Mouse (Mus musculus): ENCODE measurements around the gene Epb41. TPM values are rescaled to one million over a fixed set of nuclear protein-coding genes. Genes with fewer than 3 reads are reported as not detected.

Gene Epb41
- total RNA-seq, 2 experiments from 2014 or later, result 144 to 148 TPM

GRCm38 (mm10) chr4:132025264-132025663 is 49.9 kb downstream of the Epb41 start:
- DNase-seq, result no peak
- intact Hi-C loops (cut with DNase I), result no loop called here

DNA sequence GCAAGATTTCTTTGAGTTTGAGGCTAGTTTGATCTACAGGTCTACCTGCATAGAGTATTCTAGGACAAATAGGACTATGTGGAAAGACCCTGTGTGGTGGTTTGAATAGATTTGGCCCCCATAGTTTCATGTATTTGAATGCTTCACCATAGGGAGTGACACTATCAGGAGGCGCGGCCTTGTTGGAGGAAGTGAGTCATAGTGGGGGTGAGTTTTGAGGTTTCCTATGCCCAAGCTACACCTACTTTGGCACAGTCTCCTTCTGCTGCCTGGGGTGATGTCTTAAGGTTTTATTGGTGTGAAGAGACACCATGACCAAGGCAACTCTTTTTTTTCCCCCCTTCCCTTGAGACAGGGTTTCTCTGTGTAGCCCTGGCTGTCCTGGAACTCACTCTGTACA is 51.3 kb downstream of the Epb41 start:
- no peak for DNase-seq
- intact Hi-C loops (cut with DNase I), result no loop called here

- intact Hi-C loops (cut with DNase I), result no loop called here
- no peak for DNase-seq
Measured at GRCm38 (mm10) chr4:132022639-132023038, 52.5 kb downstream of the Epb41 start.

GRCm38 (mm10) chr4:132021883-132022282 is 53.2 kb downstream of the Epb41 start:
- no peak for DNase-seq
- intact Hi-C loops (cut with DNase I), result no loop called here

DNA sequence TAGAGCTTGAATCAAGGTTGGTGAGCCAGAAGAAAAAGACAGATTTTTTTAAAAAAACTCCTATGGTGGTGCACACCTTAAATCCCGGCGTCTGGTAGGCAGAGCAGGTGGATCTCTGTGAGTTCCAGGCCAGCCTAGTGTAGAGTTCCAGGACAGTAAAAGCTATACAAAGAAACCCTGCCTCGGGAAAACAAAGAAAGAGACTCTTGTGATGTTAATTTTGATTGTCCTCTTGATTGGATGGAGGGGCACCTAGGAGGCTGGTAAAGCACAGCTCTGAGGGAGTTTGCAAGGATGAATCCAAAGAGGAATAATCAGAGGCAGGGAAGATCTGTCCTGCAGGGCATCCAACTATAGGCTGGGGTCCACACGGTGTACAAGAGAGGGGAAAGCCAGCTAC is 56.6 kb downstream of the Epb41 start:
- DNase-seq, result no peak
- intact Hi-C loops (cut with DNase I), result loop anchor here (2.0 kb wide), 1 partner anchor 16 kb away; no protein-coding TSS in a partner anchor

GRCm38 (mm10) chr4:132015374-132015773 is 59.7 kb downstream of the Epb41 start:
- intact Hi-C loops (cut with DNase I), result no loop called here
- DNase-seq, result no peak

DNA sequence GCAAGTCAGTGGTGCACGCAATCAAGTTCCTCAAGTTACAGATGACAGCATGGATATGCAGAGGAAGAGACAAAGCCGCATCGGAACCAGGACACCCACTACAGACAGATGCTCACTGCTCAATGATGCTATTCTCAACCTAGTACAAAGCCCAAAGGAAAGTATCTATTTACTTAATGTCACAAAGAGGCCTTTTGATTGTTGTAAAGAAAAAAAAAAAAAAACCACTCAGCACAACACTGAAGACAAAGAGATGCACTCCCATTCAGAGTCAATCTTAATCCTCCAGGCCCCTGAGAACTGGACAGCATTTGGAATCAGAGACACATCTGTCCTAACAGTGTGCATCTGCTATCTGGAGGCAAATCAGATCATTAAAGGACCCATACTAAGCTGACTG is 63.5 kb downstream of the Epb41 start:
- DNase-seq, result no peak
- intact Hi-C loops (cut with DNase I), result no loop called here

DNA sequence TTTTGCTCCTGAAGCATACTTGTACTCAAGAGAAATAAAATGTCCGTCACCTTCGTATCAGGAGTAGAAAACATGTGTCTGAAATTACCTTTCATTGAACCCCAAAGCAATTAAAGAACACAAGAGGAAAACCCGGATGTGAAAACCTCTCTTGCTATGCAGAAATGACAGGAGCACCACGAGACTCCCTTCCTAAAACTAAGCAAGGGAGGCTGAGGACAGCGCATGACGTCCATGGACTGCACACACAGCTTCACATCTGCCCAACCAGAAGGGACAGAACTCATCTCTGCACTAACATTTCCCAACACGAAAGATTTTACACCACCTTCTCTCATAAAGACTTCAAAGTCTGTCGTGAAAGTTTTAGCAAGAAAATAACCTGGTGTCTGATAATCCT is 64.7 kb downstream of the Epb41 start:
- DNase-seq, result no peak
- intact Hi-C loops (cut with DNase I), result no loop called here

DNA sequence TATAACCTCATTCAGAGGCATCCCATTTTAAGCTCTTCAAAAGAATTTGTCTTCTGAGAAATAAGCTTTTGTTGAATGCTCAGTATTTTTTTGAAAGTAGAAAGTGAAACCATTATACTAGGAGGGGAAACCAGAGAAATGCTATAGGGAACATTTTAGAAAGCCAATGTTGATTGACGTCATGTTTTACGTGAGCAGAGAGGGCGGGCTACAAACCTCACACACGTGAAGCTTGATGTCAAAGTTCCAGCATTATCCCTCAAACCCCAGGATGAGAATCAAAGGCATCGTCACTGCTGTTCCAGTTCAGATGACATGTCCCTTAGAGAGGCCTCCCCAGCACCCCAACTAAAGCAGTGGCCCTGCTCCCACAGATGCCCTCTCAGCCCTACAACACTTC is 66.9 kb downstream of the Epb41 start:
- DNase-seq, result no peak
- intact Hi-C loops (cut with DNase I), result no loop called here

DNA sequence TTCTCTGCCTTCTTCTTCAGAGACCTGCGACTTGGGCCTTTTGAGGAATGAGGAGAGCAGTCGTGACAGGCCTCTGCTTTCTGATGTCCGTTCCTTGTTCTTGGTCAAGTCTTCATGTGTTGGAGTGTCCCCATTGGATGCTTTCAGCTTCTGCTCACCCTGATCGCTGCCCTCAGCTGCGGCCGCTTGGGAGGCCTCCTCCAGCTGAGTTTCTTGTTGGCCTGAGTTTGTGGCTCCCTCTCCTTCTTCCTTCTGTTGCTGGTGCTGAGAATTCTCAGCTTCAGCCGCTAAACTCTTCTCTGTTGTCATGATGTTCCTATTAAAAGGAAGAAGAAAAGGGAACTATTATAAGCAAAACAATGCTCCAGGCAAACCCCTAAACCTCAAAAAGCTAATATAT is 68.0 kb downstream of the Epb41 start:
- DNase-seq, result no peak
- intact Hi-C loops (cut with DNase I), result no loop called here

GRCm38 (mm10) chr4:131998641-131999040 is 76.5 kb downstream of the Epb41 start:
- intact Hi-C loops (cut with DNase I), result no loop called here
- DNase-seq, result no peak

DNA sequence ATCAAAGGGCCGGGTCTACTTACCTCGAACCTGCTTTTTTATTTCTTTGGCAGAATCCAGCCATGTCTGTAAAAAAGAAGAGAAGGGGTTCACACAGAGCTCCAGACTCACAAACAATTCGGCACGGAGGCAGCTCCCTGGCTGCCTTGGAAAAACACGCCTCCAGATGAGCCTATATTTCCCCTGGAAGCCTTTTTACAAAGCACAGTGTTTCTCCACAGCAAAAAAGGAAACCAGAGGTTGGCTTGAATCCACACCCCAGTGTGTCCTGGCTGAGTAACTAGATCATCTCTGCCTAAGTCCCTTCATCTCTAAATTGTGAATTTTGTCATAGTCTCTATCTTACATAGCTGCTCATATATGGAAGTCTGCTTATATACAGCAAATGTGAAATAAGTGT is 77.6 kb downstream of the Epb41 start:
- no peak for DNase-seq
- intact Hi-C loops (cut with DNase I), result no loop called here

DNA sequence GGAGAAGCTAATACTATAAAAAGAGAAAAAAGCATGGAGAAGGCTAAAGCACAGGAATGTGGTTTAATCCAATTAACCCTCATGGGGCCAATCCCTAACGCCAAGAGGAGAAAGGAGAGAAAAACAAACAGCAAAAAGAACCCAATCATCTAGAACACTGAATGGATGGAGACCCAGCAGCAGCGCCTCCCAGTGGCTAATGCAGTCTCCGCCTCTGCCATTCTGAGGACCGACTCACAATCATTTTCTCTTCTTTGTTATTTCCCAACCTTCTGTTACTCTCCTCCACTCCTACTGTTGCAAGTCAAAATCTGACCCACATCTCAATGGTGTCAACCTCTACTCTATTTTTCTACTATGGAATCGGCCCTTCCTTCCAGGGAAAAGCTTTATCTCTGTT is 78.1 kb downstream of the Epb41 start:
- DNase-seq, result no peak
- intact Hi-C loops (cut with DNase I), result no loop called here

DNA sequence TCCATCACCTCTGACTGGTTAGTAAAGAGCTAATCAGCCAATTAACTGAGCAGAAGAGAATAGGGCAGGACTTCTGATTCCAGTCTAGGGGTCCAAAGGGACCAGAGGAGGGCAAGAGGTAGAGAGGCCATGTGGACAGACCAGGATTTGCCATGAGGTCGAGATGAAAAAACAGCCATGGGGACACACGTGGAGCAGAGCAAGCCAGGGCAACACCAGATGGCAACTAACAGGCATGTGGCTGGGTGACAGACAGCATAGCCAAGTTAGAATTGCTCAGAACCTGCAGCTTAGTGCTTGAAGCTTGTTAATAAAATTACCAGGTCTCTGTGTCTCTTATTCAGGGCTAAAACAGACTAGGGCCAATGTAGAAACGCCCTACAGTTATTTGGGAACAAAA is 81.3 kb downstream of the Epb41 start:
- intact Hi-C loops (cut with DNase I), result no loop called here
- DNase-seq, result no peak

GRCm38 (mm10) chr4:131982881-131983538 is 92.1 kb downstream of the Epb41 start:
- DNase-seq, result no peak
- intact Hi-C loops (cut with DNase I), result no loop called here

DNA sequence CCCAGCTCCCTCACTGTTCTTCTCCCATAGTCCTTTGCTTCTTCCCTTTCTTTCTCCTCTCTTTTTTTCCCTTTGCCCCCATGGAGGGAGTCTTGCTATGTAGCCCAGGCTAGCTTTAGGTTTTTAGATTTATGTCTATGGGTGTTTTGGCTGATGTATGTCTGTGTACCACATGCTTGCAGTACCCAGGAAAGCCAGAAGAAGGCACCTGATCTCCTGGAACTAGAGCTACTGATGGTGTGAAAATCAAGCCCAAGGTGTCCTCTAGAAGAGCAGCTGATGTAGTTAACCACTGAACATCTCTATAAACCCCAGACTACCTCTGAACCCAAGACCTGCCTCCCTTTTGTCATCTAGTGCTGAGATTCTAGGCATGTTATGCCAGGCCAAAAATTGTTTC is 93.4 kb downstream of the Epb41 start:
- no peak for DNase-seq
- intact Hi-C loops (cut with DNase I), result no loop called here

GRCm38 (mm10) chr4:131977201-131977600 is 97.9 kb downstream of the Epb41 start:
- peak; percentile 82 to 86 for DNase-seq
- intact Hi-C loops (cut with DNase I), result loop anchor here (1.0 to 10.0 kb wide), 2 partner anchors 102 to 198 kb away; no protein-coding TSS in a partner anchor

- intact Hi-C loops (cut with DNase I), result loop anchor here (10.0 kb wide), 1 partner anchor 204 kb away; no protein-coding TSS in a partner anchor
- no peak for DNase-seq
Measured at GRCm38 (mm10) chr4:131970244-131970853, 104.8 kb downstream of the Epb41 start.

GRCm38 (mm10) chr4:131968873-131969272 is 106.2 kb downstream of the Epb41 start:
- no peak for DNase-seq
- intact Hi-C loops (cut with DNase I), result loop anchor here (2.0 kb wide), 1 partner anchor 108 kb away; no protein-coding TSS in a partner anchor

GRCm38 (mm10) chr4:131957161-131957560 is 118.0 kb downstream of the Epb41 start:
- DNase-seq, result no peak
- intact Hi-C loops (cut with DNase I), result no loop called here

DNA sequence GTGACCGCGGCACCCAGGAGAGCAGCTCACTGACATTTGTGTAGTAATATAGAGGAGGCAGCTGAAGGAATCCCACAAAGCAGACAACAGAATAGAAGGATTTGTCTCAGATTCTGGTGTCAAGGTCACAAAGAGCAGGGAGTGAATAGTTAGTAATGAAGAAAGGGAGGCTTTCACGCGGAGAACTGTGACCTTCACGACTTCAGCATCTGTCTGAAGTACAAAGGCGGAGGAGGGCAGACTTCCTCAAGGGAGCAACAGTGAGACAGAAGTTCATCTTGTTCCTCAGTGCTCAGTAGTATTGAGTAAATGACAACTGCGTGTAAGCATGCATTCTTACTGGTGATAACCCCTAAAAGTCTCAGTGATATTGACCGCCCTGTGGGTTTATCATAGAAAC is 124.5 kb downstream of the Epb41 start:
- DNase-seq, result no peak
- intact Hi-C loops (cut with DNase I), result no loop called here

DNA sequence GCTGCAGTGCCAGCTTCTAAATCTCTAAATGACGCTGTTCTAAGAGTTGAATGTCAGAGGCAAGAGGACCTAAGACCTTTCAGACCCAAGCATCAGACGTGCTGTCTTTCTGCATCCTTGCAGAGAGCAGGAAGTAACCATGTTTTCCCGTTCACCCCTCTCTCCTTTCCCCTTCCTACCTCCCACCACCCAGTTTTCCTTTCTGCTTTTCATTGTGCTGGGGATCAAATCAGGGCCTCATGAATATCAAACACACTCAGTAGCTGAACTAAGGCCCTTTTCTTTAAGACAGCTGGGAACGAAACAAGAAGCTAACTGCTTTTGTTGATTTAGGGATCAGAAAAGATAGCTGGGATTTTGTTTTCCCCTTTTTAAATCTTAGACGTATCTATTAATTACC is 125.2 kb downstream of the Epb41 start:
- intact Hi-C loops (cut with DNase I), result no loop called here
- DNase-seq, result no peak

Measured in heart, postnatal 36 days (tissue).